Mouse (Mus musculus) skeletal muscle tissue, adult 2 months (tissue): ENCODE results near the gene Gm8265.
"Not testable (repeated sequence)": the region's sequence is repeated elsewhere in the genome, so short reads cannot be mapped to it uniquely, and the experiment has no call there.

Experiments used
- DNase-seq: peaks from one replicate; pipeline ENCODE4 v3.0.0-alpha.2; 2012; ENCODE audit warnings: low read depth, low spot score

Gm8265 gene

GRCm38 (mm10) chr14:5632928-5633327 lies at the start of gene Gm8265:
TSS of gene Gm8265 (minus strand) at chr14:5633028.
- not testable (repeated sequence) for DNase-seq
